Mouse (Mus musculus) gastrocnemius, adult 2 months (tissue): ENCODE data around the gene Gm38431. TPM values are rescaled to one million over a fixed set of nuclear protein-coding genes. Genes with fewer than 3 reads are reported as not detected.

Experiments used
- DNase-seq: peaks from one replicate; pipeline ENCODE4 v3.0.0; 2022
- H3K27ac ChIP-seq: fragments of 200-600 bp; 2 replicates; pipeline ENCODE4 v1.8.1; 2022; ENCODE audit warnings: mild to moderate bottlenecking
- H3K4me3 ChIP-seq: fragments of 200-600 bp; 2 replicates; pipeline ENCODE4 v1.8.1; 2022; ENCODE audit warnings: mild to moderate bottlenecking, moderate library complexity
- CTCF ChIP-seq: fragments of 200-600 bp; IDR thresholded peaks from 2 replicates; pipeline ENCODE4 v1.8.1; 2022; ENCODE audit warnings: antibody characterized with exemption, mild to moderate bottlenecking, moderate library complexity
- intact Hi-C: fragments of 180-260 bp; cut with DNase I; formaldehyde crosslinking; loops from one replicate; pipeline ENCODE4 v1.15.1; 2025
- long read RNA-seq, 2 experiments: library from polyadenylated mRNA; stranded (forward); transcript quantifications; one replicate each; pipeline ENCODE4 v2.0.0; 2021
- total RNA-seq, 2 experiments: library from RNA; stranded (reverse); gene quantifications; 2 replicates each; pipeline ENCODE4 v1.2.3; 2021

The Gm38431 gene
- total RNA-seq: 1 to 10 TPM; 1.2 to 1.6 TPM
- long read RNA-seq, experiment 1, partial matches to known transcripts: 5 of 6 reads
- long read RNA-seq, experiment 1, other reads (novel, unspliced or antisense): 1 of 6 reads
- long read RNA-seq, experiment 2: 0 reads

- peak within 1 kb of the TSS; percentile 88 for H3K4me3 ChIP-seq
- TF ChIP-seq CTCF: no peak
- peak; percentile 98 for DNase-seq
- intact Hi-C loops: loop anchor here (2.0 to 5.0 kb wide), 3 partner anchors 40 to 59 kb away; partner anchors contain the start of genes Cdc37, Icam5 and Tyk2
- peak within 1 kb of the TSS; percentile 92 for H3K27ac ChIP-seq
Measured at GRCm38 (mm10) chr9:21091707-21092320, at the start of gene Gm38431, which contains the start of gene Raver1. Gm38431 (minus strand) TSS chr9:21091997. Raver1 (minus strand) TSS chr9:21092008.

- intact Hi-C loops: no loop called here
- no peak overlapping the region for H3K4me3 ChIP-seq
Measured at GRCm38 (mm10) chr9:21138386-21138785, 46.6 kb upstream of the Gm38431 start.

GRCm38 (mm10) chr9:21137229-21137628 is 45.4 kb upstream of the Gm38431 start:
- DNase-seq: peak; percentile 66
- H3K27ac ChIP-seq: no peak overlapping the region
- intact Hi-C loops: loop anchor here (1.0 kb wide), 1 partner anchor 236 kb away; no protein-coding TSS in a partner anchor
- no peak overlapping the region for H3K4me3 ChIP-seq
- TF ChIP-seq CTCF: peak; percentile 74

More at GRCm38 (mm10) chr9:21138386-21138785, 46.6 kb upstream of the Gm38431 start:
- DNase-seq: no peak
- no peak for TF ChIP-seq CTCF
- H3K27ac ChIP-seq: no peak overlapping the region

- Histone ChIP-seq H3K27ac (peak overlapping the region; percentile 84), H3K4me3 (no peak overlapping the region)
- no peak for DNase-seq
- intact Hi-C loops: no loop called here
- TF ChIP-seq CTCF: no peak
Measured at GRCm38 (mm10) chr9:21136401-21136800, 44.6 kb upstream of the Gm38431 start.

- intact Hi-C loops: no loop called here
- peak overlapping the region; percentile 84 for H3K27ac ChIP-seq
Measured at GRCm38 (mm10) chr9:21135941-21136381, 44.2 kb upstream of the Gm38431 start.

GRCm38 (mm10) chr9:21135329-21135890 is 43.6 kb upstream of the Gm38431 start:
- TF ChIP-seq CTCF: no peak
- Histone ChIP-seq H3K27ac (peak overlapping the region; percentile 84), H3K4me3 (no peak overlapping the region)
- intact Hi-C loops: no loop called here
- DNase-seq: peak; percentile 11

More at GRCm38 (mm10) chr9:21135941-21136381, 44.2 kb upstream of the Gm38431 start:
- no peak for DNase-seq
- no peak for TF ChIP-seq CTCF
- H3K4me3 ChIP-seq: no peak overlapping the region

GRCm38 (mm10) chr9:21134595-21135328 is 43.0 kb upstream of the Gm38431 start:
- intact Hi-C loops: loop anchor here (5.0 kb wide), 2 partner anchors 42 to 102 kb away; partner anchors contain the start of genes Gm38431, Icam5 and Raver1

GRCm38 (mm10) chr9:21133064-21133707 is 41.4 kb upstream of the Gm38431 start:
- peak; percentile 9 for DNase-seq
- H3K4me3 ChIP-seq: no peak overlapping the region
- no peak overlapping the region for H3K27ac ChIP-seq
- intact Hi-C loops: loop anchor here (5.0 kb wide), 2 partner anchors 41 to 101 kb away; partner anchors contain the start of genes Gm38431, Icam5 and Raver1
- no peak for TF ChIP-seq CTCF

More at GRCm38 (mm10) chr9:21134595-21135328, 43.0 kb upstream of the Gm38431 start:
- Histone ChIP-seq H3K27ac (peak overlapping the region; percentile 84), H3K4me3 (no peak overlapping the region)
- 0 out of 2 replicates have a peak, but pooled peaks have one; percentile 0 for TF ChIP-seq CTCF
- DNase-seq: peak; percentile 74

- intact Hi-C loops: loop anchor here (5.0 kb wide), 2 partner anchors 40 to 100 kb away; partner anchors contain the start of genes Gm38431, Icam5 and Raver1
- peak; percentile 28; the same call in 1 of the 2 replicates for TF ChIP-seq CTCF
- no peak for DNase-seq
- Histone ChIP-seq H3K4me3 (no peak overlapping the region), H3K27ac (no peak overlapping the region)
Measured at GRCm38 (mm10) chr9:21132102-21132775, 40.4 kb upstream of the Gm38431 start.

- intact Hi-C loops: loop anchor here (5.0 kb wide), 2 partner anchors 39 to 99 kb away; partner anchors contain the start of genes Gm38431, Icam5 and Raver1
- H3K4me3 ChIP-seq: peak within 1 kb of the TSS; percentile 88
- peak; percentile 92 for DNase-seq
- peak within 1 kb of the TSS; percentile 87 for H3K27ac ChIP-seq
- no peak for TF ChIP-seq CTCF
Measured at GRCm38 (mm10) chr9:21131059-21131956, 39.5 kb upstream of the Gm38431 start, which contains the start of gene Tyk2. Tyk2 (minus strand) TSS chr9:21131243.
